Mouse (Mus musculus) kidney, postnatal 0 days (tissue): ENCODE measurements around the gene Prrt1. TPM values are rescaled to one million over a fixed set of nuclear protein-coding genes. Genes with fewer than 3 reads are reported as not detected.

Source experiments
- ATAC-seq: fragments of 200-750 bp; cut with Nextera tagmentation; replicated peaks from 2 replicates; pipeline ENCODE4 v1.8.0; 2017; ENCODE audit warnings: low read depth, moderate number of reproducible peaks, moderate TSS enrichment, moderate library complexity; ENCODE audit not compliant: low FRiP score
- DNase-seq: peaks from one replicate; pipeline ENCODE4 v3.0.0-alpha.2; 2016; ENCODE audit warnings: low spot score
- H3K27ac ChIP-seq: fragments of 300-500 bp; sonication (generic); 2 replicates; pipeline ENCODE4 v1.5.1; 2014; ENCODE audit warnings: mild to moderate bottlenecking
- H3K27me3 ChIP-seq: fragments of 300-500 bp; sonication (generic); 2 replicates; pipeline ENCODE4 v1.6.1; 2014; ENCODE audit warnings: low read length, mixed read lengths; ENCODE audit not compliant: insufficient read depth
- H3K36me3 ChIP-seq: fragments of 300-500 bp; sonication (generic); 2 replicates; pipeline ENCODE4 v1.6.1; 2014; ENCODE audit warnings: low read length, mixed read lengths; ENCODE audit not compliant: insufficient read depth
- H3K4me1 ChIP-seq: fragments of 300-500 bp; sonication (generic); replicated peaks from 2 replicates; pipeline ENCODE4 v1.6.1; 2014; ENCODE audit warnings: antibody characterized with exemption, low read length, mixed read lengths; ENCODE audit not compliant: insufficient read depth
- H3K4me2 ChIP-seq: fragments of 300-500 bp; sonication (generic); 2 replicates; pipeline ENCODE4 v1.6.1; 2014; ENCODE audit warnings: mild to moderate bottlenecking, low read length, moderate library complexity, mixed read lengths
- H3K4me3 ChIP-seq: fragments of 300-500 bp; sonication (generic); replicated peaks from 2 replicates; pipeline ENCODE4 v1.5.1; 2014; ENCODE audit warnings: low read depth, low read length
- H3K9ac ChIP-seq: fragments of 300-500 bp; sonication (generic); 2 replicates; pipeline ENCODE4 v1.6.1; 2014; ENCODE audit warnings: low read depth, low read length
- H3K9me3 ChIP-seq: fragments of 300-500 bp; sonication (generic); replicated peaks from 2 replicates; pipeline ENCODE4 v1.6.1; 2016; ENCODE audit warnings: low read length, inconsistent platforms, mixed read lengths
- CTCF ChIP-seq: IDR thresholded peaks from 2 replicates; pipeline ENCODE4 v1.5.1; 2016; ENCODE audit warnings: antibody characterized with exemption, low read depth, mild to moderate bottlenecking, moderate library complexity
- WGBS: fragments of 180-500 bp; shearing (Covaris S2); extraction: QIAGEN DNeasy Blood & Tissue Kit; methylation state at CpG from one replicate; pipeline ENCODE4 v1.1.7; 2014; 5-methylcytosine and 5-hydroxymethylcytosine counted together
- polyA plus RNA-seq: library from polyadenylated mRNA; unstranded; fragments of >200 nt; fragmentation: Nextera tagmentation; extraction: Ambion mirVana; gene quantifications from 2 replicates; pipeline ENCODE4 v1.2.1, GENCODE M21; 2015

Gene Prrt1
- polyA plus RNA-seq, 1 experiment from 2014 or later, result 0.55 TPM

DNA sequence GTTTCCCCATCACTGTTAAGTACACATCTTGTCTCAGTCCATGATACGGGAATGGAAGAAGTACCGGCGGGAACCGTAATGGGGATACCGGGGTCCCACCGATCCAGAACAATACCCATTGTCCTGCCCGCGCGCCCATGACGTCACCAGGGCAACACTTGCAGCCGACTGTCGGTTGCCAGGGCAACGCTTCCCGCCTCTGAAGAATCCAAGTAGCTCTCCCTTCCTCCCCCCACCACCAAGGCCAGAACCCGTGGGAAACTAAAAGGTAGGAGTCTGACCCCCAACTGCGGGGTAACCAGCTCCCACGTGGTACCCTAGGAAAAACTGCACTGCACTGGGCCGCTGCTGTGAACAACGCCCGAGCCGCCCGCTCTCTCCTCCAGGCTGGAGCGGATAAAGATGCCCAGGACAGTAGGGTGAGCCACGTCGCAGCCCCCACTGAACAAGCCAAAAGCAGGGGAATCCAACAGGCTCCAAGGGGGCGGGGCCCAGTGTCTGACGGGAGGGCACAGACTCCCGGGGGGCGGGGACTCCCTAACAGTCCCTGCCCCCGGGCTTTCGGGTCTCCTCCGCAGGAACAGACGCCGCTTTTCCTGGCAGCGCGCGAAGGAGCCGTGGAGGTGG, 42.4 kb upstream of the Prrt1 start:
- peak overlapping the region; percentile 98 for H3K4me2 ChIP-seq
- peaks cover 43% of the 10 kb centered on the region for H3K4me1 ChIP-seq
- ATAC-seq (peak; percentile 57), DNase-seq (peak; percentile 96)
- no peaks in the 10 kb centered on the region for H3K9me3 ChIP-seq
- no peaks in the 10 kb centered on the region for H3K27me3 ChIP-seq
- H3K9ac ChIP-seq, result peak overlapping the region; percentile 85
- H3K36me3 ChIP-seq, result no peaks in the 10 kb centered on the region
- no peak for TF ChIP-seq CTCF
- WGBS, result under 1% methylated on average over 38 of the region's 38 CpGs
- peak overlapping the region; percentile 89 for H3K27ac ChIP-seq
- H3K4me3 ChIP-seq, result peak overlapping the region; percentile 74

DNA sequence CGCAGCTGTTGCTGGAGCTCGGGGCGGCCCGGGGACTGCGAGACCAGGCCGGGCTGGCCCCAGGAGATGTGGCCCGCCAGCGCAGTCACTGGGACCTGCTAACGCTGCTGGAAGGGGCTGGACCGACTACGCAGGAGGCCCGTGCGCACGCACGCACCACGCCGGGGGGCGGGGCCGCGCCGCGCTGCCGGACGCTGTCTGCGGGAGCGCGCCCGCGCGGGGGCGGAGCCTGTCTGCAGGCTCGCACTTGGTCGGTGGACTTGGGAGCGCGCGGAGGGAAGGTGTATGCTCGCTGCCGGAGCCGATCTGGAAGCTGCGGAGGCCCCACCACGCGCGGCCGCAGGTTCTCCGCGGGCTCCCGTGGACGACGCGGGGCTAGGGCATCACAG, 41.9 kb upstream of the Prrt1 start:
- no peaks in the 10 kb centered on the region for H3K27me3 ChIP-seq
- H3K36me3 ChIP-seq, result no peaks in the 10 kb centered on the region
- H3K4me1 ChIP-seq, result peaks cover 43% of the 10 kb centered on the region
- ATAC-seq (peak; percentile 71), DNase-seq (peak; percentile 95)
- TF ChIP-seq CTCF, result no peak
- peak overlapping the region; percentile 89 for H3K27ac ChIP-seq
- WGBS, result under 1% methylated on average over 48 of the region's 50 CpGs
- peak overlapping the region; percentile 74 for H3K4me3 ChIP-seq
- H3K4me2 ChIP-seq, result peak overlapping the region; percentile 98
- H3K9me3 ChIP-seq, result no peaks in the 10 kb centered on the region
- H3K9ac ChIP-seq, result peak overlapping the region; percentile 85

DNA sequence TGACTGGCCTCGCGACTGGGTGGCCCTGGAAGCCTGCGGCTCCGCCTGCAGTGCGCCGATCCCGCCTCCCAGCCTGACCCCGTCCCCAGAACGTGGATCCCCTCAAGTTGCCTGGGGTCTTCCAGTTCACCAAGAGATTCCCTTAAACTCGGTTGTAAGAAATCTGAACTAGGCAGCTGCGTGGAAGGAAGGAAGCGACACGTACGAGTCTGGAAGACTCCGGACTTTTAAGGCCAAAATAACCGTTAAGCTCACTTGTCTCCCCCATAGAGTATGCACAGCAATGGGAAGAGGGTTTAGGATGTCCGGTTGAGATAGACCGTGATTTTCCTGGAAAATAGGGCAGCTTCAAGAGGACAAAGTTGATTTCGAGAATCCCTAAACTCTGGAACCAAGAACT, 41.5 kb upstream of the Prrt1 start:
- DNase-seq (no peak), ATAC-seq (no peak; the same call in 1 of the 2 replicates)
- Histone ChIP-seq H3K36me3 (no peaks in the 10 kb centered on the region), H3K9me3 (no peaks in the 10 kb centered on the region), H3K27me3 (no peaks in the 10 kb centered on the region), H3K4me2 (peak overlapping the region; percentile 98), H3K4me3 (peak overlapping the region; percentile 74), H3K4me1 (peaks cover 43% of the 10 kb centered on the region), H3K27ac (peak overlapping the region; percentile 89), H3K9ac (peak overlapping the region; percentile 85)
- WGBS, result 2% methylated on average over 19 of the region's 19 CpGs
- no peak for TF ChIP-seq CTCF

DNA sequence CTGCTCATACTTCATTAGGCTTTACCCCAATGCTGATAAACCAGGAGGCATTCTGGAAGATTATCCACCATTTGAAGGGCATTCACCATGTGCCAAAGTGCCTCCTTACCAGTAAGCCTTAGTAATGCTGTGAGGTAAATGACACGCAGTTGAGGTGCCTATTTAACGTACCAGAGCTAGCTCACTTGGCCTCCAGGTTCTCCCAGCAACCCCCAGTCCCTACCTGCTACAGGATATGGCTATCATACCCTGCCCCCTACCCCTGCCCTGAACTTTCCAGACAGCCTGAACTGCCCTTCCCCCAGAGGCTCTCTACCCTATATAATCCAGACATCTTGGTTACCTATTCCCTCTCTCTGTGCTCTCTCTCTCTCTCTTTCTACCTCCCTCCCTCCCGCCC, 40.6 kb upstream of the Prrt1 start:
- Histone ChIP-seq H3K4me1 (peaks cover 46% of the 10 kb centered on the region), H3K27me3 (no peaks in the 10 kb centered on the region), H3K27ac (peak overlapping the region; percentile 99), H3K4me2 (peak overlapping the region; percentile 98), H3K9me3 (no peaks in the 10 kb centered on the region), H3K9ac (no peak overlapping the region), H3K36me3 (no peaks in the 10 kb centered on the region), H3K4me3 (no peak overlapping the region)
- no peak for ATAC-seq
- WGBS, result 57% methylated on average over 3 of the region's 3 CpGs
- DNase-seq, result no peak
- no peak for TF ChIP-seq CTCF

DNA sequence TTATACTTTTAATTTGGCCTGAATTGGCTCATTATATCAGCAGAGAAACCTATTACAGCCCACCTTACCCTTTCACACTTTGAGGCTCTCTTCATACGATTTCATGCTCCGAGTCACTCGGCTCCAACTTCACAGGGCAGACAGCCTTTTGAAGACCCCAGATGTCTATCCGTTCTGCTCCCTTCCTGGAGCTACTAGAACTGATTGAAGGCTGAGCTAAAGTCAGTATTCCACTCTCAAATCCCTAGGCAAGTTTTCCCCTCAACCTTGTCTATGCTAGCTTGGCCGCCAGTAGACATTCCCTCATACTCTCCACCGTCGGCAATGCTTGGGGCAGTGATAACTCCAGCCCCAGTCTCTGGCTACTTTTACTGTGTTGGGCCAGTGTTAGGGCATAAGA, 40.1 kb upstream of the Prrt1 start:
- no peak for DNase-seq
- peaks cover 50% of the 10 kb centered on the region for H3K4me1 ChIP-seq

DNA sequence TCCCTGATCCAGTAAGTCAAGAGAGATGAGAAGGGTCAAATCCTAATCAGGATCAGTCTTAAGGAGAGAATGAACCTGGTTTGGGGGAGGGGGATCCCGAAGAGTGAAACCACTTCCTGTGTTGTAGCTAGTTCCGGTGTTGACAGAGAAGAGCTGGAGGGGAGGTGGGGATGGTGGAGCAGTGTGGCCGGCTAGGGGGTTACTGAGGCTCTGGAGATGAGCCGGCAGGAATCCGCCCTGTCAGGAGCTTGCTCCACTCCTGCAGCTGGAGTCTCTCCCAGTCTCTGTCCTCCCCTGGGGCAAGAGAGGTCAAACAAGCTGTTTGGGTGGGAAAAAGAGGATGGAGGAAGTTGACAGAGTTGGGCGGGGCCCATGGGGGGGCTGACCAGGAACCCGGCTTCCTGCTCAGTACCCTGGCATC, 39.6 kb upstream of the Prrt1 start, which contains the start of gene Gpsm3:
Gene Gpsm3, plus strand, starts transcription at position 126 of the 421 bp plus-strand sequence.
- no peak for TF ChIP-seq CTCF
- Histone ChIP-seq H3K4me2 (peak within 1 kb of the TSS; percentile 98), H3K27ac (peak within 1 kb of the TSS; percentile 99), H3K9me3 (no peaks in the 10 kb centered on the region), H3K27me3 (no peaks in the 10 kb centered on the region), H3K4me3 (no peak within 1 kb of the TSS; the same call in 1 of the 2 replicates), H3K36me3 (0 out of 2 replicates have a peak, but pooled peaks cover 2% of the 10 kb centered on the region), H3K9ac (peak within 1 kb of the TSS; percentile 27), H3K4me1 (peaks cover 53% of the 10 kb centered on the region)
- DNase-seq (peak; percentile 82), ATAC-seq (no peak)
- 9% methylated on average over 7 of the region's 7 CpGs for WGBS

More for the DNA sequence above, 40.1 kb upstream of the Prrt1 start:
- WGBS, result 22% methylated on average over 7 of the region's 7 CpGs
- Histone ChIP-seq H3K4me2 (peak overlapping the region; percentile 98), H3K36me3 (no peaks in the 10 kb centered on the region), H3K9ac (0 out of 2 replicates have a peak overlapping the region, but pooled peaks have one; percentile 13), H3K4me3 (no peak overlapping the region; the same call in 1 of the 2 replicates), H3K9me3 (no peaks in the 10 kb centered on the region), H3K27ac (peak overlapping the region; percentile 99), H3K27me3 (no peaks in the 10 kb centered on the region)
- TF ChIP-seq CTCF, result no peak
- no peak for ATAC-seq
